Comparison of ENCODE assay signal across 9 mouse cellular contexts in genomic region chr11:21178343-21178742, GRCm38 (mm10).
A peak's percentile ranks its signal among the peaks of the same experiment; 100 is the strongest.
DNase-seq lines count a peak whose midpoint lies in the region; ATAC-seq and TF ChIP-seq lines count a peak whose summit lies in the region.
"Had no signal": no experiment of that assay in that cellular context is flagged by ENCODE, and none has a peak within 500 bp of the region (broad histone marks: within the 10 kb centered on the region; RNA-seq: fewer than 3 reads in every experiment).

No protein-coding gene starts in this region.

- no peaks in the 10 kb centered on the region for H3K4me1 ChIP-seq in midbrain, embryonic 16.5 days (ENCODE audit: control insufficient read depth, insufficient read depth, low read length)
- H3K4me1 ChIP-seq in midbrain, embryonic 10.5 days, result no peaks in the 10 kb centered on the region
- H3K4me1 ChIP-seq: limb, embryonic 12.5 days had no signal

- no peak overlapping the region for H3K4me3 ChIP-seq in midbrain, embryonic 16.5 days (ENCODE audit: low read depth, low read length)
- H3K4me3 ChIP-seq in midbrain, embryonic 10.5 days, result no peak overlapping the region
- H3K4me3 ChIP-seq: erythroblast, embryonic 14.5 days; limb, embryonic 12.5 days had no signal

- no peak for DNase-seq in midbrain, embryonic 10.5 days (ENCODE audit: low spot score)
- DNase-seq in NIH3T3 (ENCODE audit: low read depth), result peak; percentile 72
- peak; percentile 77 for DNase-seq in brain, embryonic 14.5 days (ENCODE audit: low read depth)
- peak; percentile 87 for DNase-seq in induced T-regulatory cell, adult 2 months (ENCODE audit: low read depth)
- peak; percentile 61 to 72 for DNase-seq in lung, adult 18-20 months
- peak; percentile 80 for DNase-seq in splenic B cell, adult 2 months (ENCODE audit: low read depth, low spot score)

- no peaks in the 10 kb centered on the region for H3K9me3 ChIP-seq in midbrain, embryonic 16.5 days (replicated peaks; ENCODE audit: control insufficient read depth, low read length, poor library complexity, severe bottlenecking)
- no peaks in the 10 kb centered on the region for H3K9me3 ChIP-seq in midbrain, embryonic 10.5 days (replicated peaks)
- H3K9me3 ChIP-seq: limb, embryonic 12.5 days had no signal

- ATAC-seq in midbrain, embryonic 16.5 days, result peak; percentile 60

- peak; percentile 63; the same call in 1 of the 2 replicates for TF ChIP-seq CTCF in brain, embryonic 14.5 days (IDR thresholded peaks at IDR 0.05; ENCODE audit: borderline replicate concordance, extremely low read depth, insufficient read depth, insufficient read length)

- WGBS in midbrain, embryonic 16.5 days, result 52% methylated on average over 4 of the region's 4 CpGs
- WGBS in midbrain, embryonic 10.5 days, result 72% methylated on average over 4 of the region's 4 CpGs

- no peak for TF ChIP-seq POLR2A in brain, embryonic 14.5 days (IDR thresholded peaks at IDR 0.05; ENCODE audit: borderline replicate concordance, extremely low read depth, insufficient read depth, insufficient read length, poor library complexity, severe bottlenecking)

- no peak overlapping the region for H3K9ac ChIP-seq in midbrain, embryonic 16.5 days (ENCODE audit: low read depth, low read length)
- H3K9ac ChIP-seq: limb, embryonic 12.5 days had no signal

- H3K27me3 ChIP-seq in midbrain, embryonic 16.5 days (ENCODE audit: control insufficient read depth, insufficient read depth, low read depth, low read length), result no peaks in the 10 kb centered on the region
- H3K27me3 ChIP-seq in midbrain, embryonic 10.5 days (ENCODE audit: low read depth, poor library complexity, severe bottlenecking), result no peaks in the 10 kb centered on the region
- no peaks in the 10 kb centered on the region for H3K27me3 ChIP-seq in splenic B cell, adult 2 months (ENCODE audit: control insufficient read depth, insufficient read depth, low read length, poor library complexity, severe bottlenecking)
- H3K27me3 ChIP-seq: limb, embryonic 12.5 days had no signal

- no peak overlapping the region for H3K4me2 ChIP-seq in midbrain, embryonic 16.5 days (ENCODE audit: low read length)
- H3K4me2 ChIP-seq: limb, embryonic 12.5 days had no signal

- no peaks in the 10 kb centered on the region for H3K36me3 ChIP-seq in midbrain, embryonic 16.5 days (ENCODE audit: control insufficient read depth, insufficient read depth, low read length)
- no peaks in the 10 kb centered on the region for H3K36me3 ChIP-seq in midbrain, embryonic 10.5 days
- H3K36me3 ChIP-seq in splenic B cell, adult 2 months (ENCODE audit: control insufficient read depth, insufficient read depth, low read length, poor library complexity, severe bottlenecking), result no peaks in the 10 kb centered on the region
- H3K36me3 ChIP-seq: limb, embryonic 12.5 days had no signal

- no peak overlapping the region for H3K27ac ChIP-seq in midbrain, embryonic 16.5 days (ENCODE audit: low read length)
- H3K27ac ChIP-seq in midbrain, embryonic 10.5 days (replicated peaks), result no peak overlapping the region
- H3K27ac ChIP-seq: limb, embryonic 12.5 days had no signal
